ENCODE assay signal across 17 mouse cellular contexts in the genomic region with DNA sequence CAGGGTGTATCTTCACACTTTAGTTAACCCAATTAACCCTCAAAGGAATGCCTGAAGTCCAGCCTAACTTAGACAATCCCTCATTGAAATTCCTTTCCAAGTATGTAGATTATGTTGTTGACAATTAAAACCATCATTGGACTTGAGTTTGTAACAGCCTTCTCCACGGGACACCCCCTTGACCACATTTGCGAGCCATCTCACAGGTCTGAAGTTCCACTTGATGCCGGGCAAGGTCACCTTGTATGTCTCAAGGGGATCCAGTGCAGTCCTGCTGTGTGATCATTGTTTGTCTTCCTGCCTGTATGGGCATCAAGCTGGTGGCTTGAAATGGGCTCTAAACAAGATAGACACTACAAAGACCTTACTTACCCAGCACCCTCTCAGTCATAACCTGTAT. TPM values are rescaled to one million over a fixed set of nuclear protein-coding genes. Genes with fewer than 3 reads are reported as not detected.
DNase-seq lines count a peak whose midpoint lies in the region.
"Had no signal": no experiment of that assay in that cellular context is flagged by ENCODE, and none has a peak within 500 bp of the region (broad histone marks: within the 10 kb centered on the region; RNA-seq: fewer than 3 reads in every experiment).

No protein-coding gene starts in this region.

- DNase-seq in ES-CJ7 (ENCODE audit: low read depth, low spot score): peak; percentile 23
- DNase-seq in Muller cell, postnatal 12 days (ENCODE audit: inconsistent ontology term): peak; percentile 71
- DNase-seq in ZHBTc4 (ENCODE audit: low read depth, low spot score): peak; percentile 88
- no peak for DNase-seq in gastrocnemius, postnatal 10 days
- DNase-seq in urinary bladder, postnatal 36 days (ENCODE audit: low spot score in 2 of 2): no peak
- DNase-seq in thymus, postnatal 14 days: no peak
- no peak for DNase-seq in left cerebral cortex, adult 8-10 months (ENCODE audit: low spot score in 2 of 2)
- DNase-seq: adrenal gland, adult 2 months; adrenal gland, postnatal 10 days; adrenal gland, postnatal 25 days; cerebellum, adult 11 months; cerebellum, adult 18-20 months; cerebellum, adult 8-10 months; cerebellum, adult 9-11 months; cerebellum, postnatal 14 days; cerebellum, postnatal 36 days; embryo, embryonic 11 days had no signal

RNA-seq across cellular contexts. Expression of a gene that starts 26.1 kb away (rescaled TPM):
- 10 to 100 TPM; 34.9 to 36.6 TPM for total RNA-seq in gastrocnemius, postnatal 10 days (2021)
- total RNA-seq in left cerebral cortex, adult 8-10 months (2022): 100 to 1,000 TPM; 116 to 128 (median 122) TPM

Comparison
In these comparisons a context has a peak if more than half of its experiments do, and no peak if none do; other contexts are left out.
1. DNase-seq: peak in ES-CJ7 (single experiment), Muller cell, postnatal 12 days (single experiment) and ZHBTc4 (single experiment); none in gastrocnemius, postnatal 10 days (single experiment), urinary bladder, postnatal 36 days (0 of 2), thymus, postnatal 14 days (single experiment) and left cerebral cortex, adult 8-10 months (0 of 2).